Mouse (Mus musculus): ENCODE measurements at regions not wholly inside any gene's neighbourhood (a gene's known extent, or its start where the extent isn't known, plus 50 kb on each side); places are given as distances from the start of the nearest gene placed in this dataset.

GRCm38 (mm10) chr4:142967604-142968003 is 245.2 kb downstream of the Prdm2 start:
- H3K4me2 ChIP-seq (replicated peaks; ENCODE audit: low read depth, low read length, severe bottlenecking), result no peak overlapping the region
- ATAC-seq (ENCODE audit: low FRiP score, low read depth) (no peak), DNase-seq (ENCODE audit: low spot score) (no peak)
- no peaks in the 10 kb centered on the region for H3K4me1 ChIP-seq (ENCODE audit: control insufficient read depth, insufficient read depth, low read length)
- H3K27ac ChIP-seq (replicated peaks; ENCODE audit: low read depth, low read length), result no peak overlapping the region
- no peak overlapping the region for H3K9ac ChIP-seq (ENCODE audit: low read depth, low read length, severe bottlenecking)
- no peak overlapping the region for H3K4me3 ChIP-seq (replicated peaks; ENCODE audit: low read length)
- WGBS, result 86% methylated on average over 2 of the region's 2 CpGs
- H3K9me3 ChIP-seq (ENCODE audit: control insufficient read depth, low read length), result 0 out of 2 replicates have a peak, but pooled peaks cover 3% of the 10 kb centered on the region
- H3K36me3 ChIP-seq (ENCODE audit: control insufficient read depth, insufficient read depth, low read length), result no peaks in the 10 kb centered on the region
- no peak for TF ChIP-seq POLR2A (IDR thresholded peaks at IDR 0.05; ENCODE audit: borderline replicate concordance, extremely low read depth, insufficient read depth, insufficient read length)
- H3K27me3 ChIP-seq (ENCODE audit: control insufficient read depth, insufficient read depth, low read length), result no peaks in the 10 kb centered on the region

GRCm38 (mm10) chr4:142956832-142957429 is 255.9 kb downstream of the Prdm2 start:
- DNase-seq (ENCODE audit: low spot score), result no peak
- no peaks in the 10 kb centered on the region for H3K4me1 ChIP-seq (ENCODE audit: control insufficient read depth, insufficient read depth, low read length)
- ATAC-seq (ENCODE audit: low FRiP score, low read depth), result no peak
- no peak overlapping the region for H3K4me2 ChIP-seq (replicated peaks; ENCODE audit: low read depth, low read length, severe bottlenecking)
- no peaks in the 10 kb centered on the region for H3K27me3 ChIP-seq (ENCODE audit: control insufficient read depth, insufficient read depth, low read length)
- TF ChIP-seq POLR2A (IDR thresholded peaks at IDR 0.05; ENCODE audit: borderline replicate concordance, extremely low read depth, insufficient read depth, insufficient read length), result no peak
- H3K27ac ChIP-seq (replicated peaks; ENCODE audit: low read depth, low read length), result no peak overlapping the region
- H3K9me3 ChIP-seq (ENCODE audit: control insufficient read depth, low read length), result no peaks in the 10 kb centered on the region
- WGBS, result 70% methylated on average over 8 of the region's 8 CpGs
- no peak overlapping the region for H3K4me3 ChIP-seq (replicated peaks; ENCODE audit: low read length)
- H3K9ac ChIP-seq (ENCODE audit: low read depth, low read length, severe bottlenecking), result no peak overlapping the region
- no peaks in the 10 kb centered on the region for H3K36me3 ChIP-seq (ENCODE audit: control insufficient read depth, insufficient read depth, low read length)

- WGBS, result 81% methylated on average over 5 of the region's 5 CpGs
- H3K4me3 ChIP-seq (replicated peaks; ENCODE audit: low read length), result no peak overlapping the region
- TF ChIP-seq POLR2A (IDR thresholded peaks at IDR 0.05; ENCODE audit: borderline replicate concordance, extremely low read depth, insufficient read depth, insufficient read length), result no peak
- H3K27me3 ChIP-seq (ENCODE audit: control insufficient read depth, insufficient read depth, low read length), result no peaks in the 10 kb centered on the region
- no peaks in the 10 kb centered on the region for H3K4me1 ChIP-seq (ENCODE audit: control insufficient read depth, insufficient read depth, low read length)
- ATAC-seq (ENCODE audit: low FRiP score, low read depth) (no peak), DNase-seq (ENCODE audit: low spot score) (no peak)
- no peak overlapping the region for H3K4me2 ChIP-seq (replicated peaks; ENCODE audit: low read depth, low read length, severe bottlenecking)
- H3K9ac ChIP-seq (ENCODE audit: low read depth, low read length, severe bottlenecking), result no peak overlapping the region
- H3K9me3 ChIP-seq (ENCODE audit: control insufficient read depth, low read length), result no peaks in the 10 kb centered on the region
- no peaks in the 10 kb centered on the region for H3K36me3 ChIP-seq (ENCODE audit: control insufficient read depth, insufficient read depth, low read length)
- no peak overlapping the region for H3K27ac ChIP-seq (replicated peaks; ENCODE audit: low read depth, low read length)
Observed at GRCm38 (mm10) chr4:142956376-142956775, 256.4 kb downstream of the Prdm2 start.

- Histone ChIP-seq H3K4me3 (replicated peaks; ENCODE audit: low read length) (no peak overlapping the region), H3K9ac (ENCODE audit: low read depth, low read length, severe bottlenecking) (no peak overlapping the region), H3K27me3 (ENCODE audit: control insufficient read depth, insufficient read depth, low read length) (no peaks in the 10 kb centered on the region), H3K4me1 (ENCODE audit: control insufficient read depth, insufficient read depth, low read length) (no peaks in the 10 kb centered on the region), H3K4me2 (replicated peaks; ENCODE audit: low read depth, low read length, severe bottlenecking) (no peak overlapping the region), H3K36me3 (ENCODE audit: control insufficient read depth, insufficient read depth, low read length) (no peaks in the 10 kb centered on the region), H3K9me3 (ENCODE audit: control insufficient read depth, low read length) (no peaks in the 10 kb centered on the region), H3K27ac (replicated peaks; ENCODE audit: low read depth, low read length) (no peak overlapping the region)
- TF ChIP-seq POLR2A (IDR thresholded peaks at IDR 0.05; ENCODE audit: borderline replicate concordance, extremely low read depth, insufficient read depth, insufficient read length), result no peak
- ATAC-seq (ENCODE audit: low FRiP score, low read depth), result no peak
- 73% methylated on average over 9 of the region's 9 CpGs for WGBS
- DNase-seq (ENCODE audit: low spot score), result no peak
Observed at GRCm38 (mm10) chr4:142953724-142954123, 259.1 kb downstream of the Prdm2 start.

- Histone ChIP-seq H3K9ac (ENCODE audit: low read depth, low read length, severe bottlenecking) (no peak overlapping the region), H3K4me1 (ENCODE audit: control insufficient read depth, insufficient read depth, low read length) (no peaks in the 10 kb centered on the region), H3K27ac (replicated peaks; ENCODE audit: low read depth, low read length) (no peak overlapping the region), H3K4me3 (replicated peaks; ENCODE audit: low read length) (no peak overlapping the region), H3K36me3 (ENCODE audit: control insufficient read depth, insufficient read depth, low read length) (no peaks in the 10 kb centered on the region), H3K27me3 (ENCODE audit: control insufficient read depth, insufficient read depth, low read length) (no peaks in the 10 kb centered on the region), H3K4me2 (replicated peaks; ENCODE audit: low read depth, low read length, severe bottlenecking) (no peak overlapping the region), H3K9me3 (ENCODE audit: control insufficient read depth, low read length) (no peaks in the 10 kb centered on the region)
- ATAC-seq (ENCODE audit: low FRiP score, low read depth) (no peak), DNase-seq (ENCODE audit: low spot score) (no peak)
- WGBS, result 42% methylated on average over 1 of the region's 1 CpGs
- no peak for TF ChIP-seq POLR2A (IDR thresholded peaks at IDR 0.05; ENCODE audit: borderline replicate concordance, extremely low read depth, insufficient read depth, insufficient read length)
Observed at GRCm38 (mm10) chr4:142952879-142953278, 259.9 kb downstream of the Prdm2 start.

- 72% methylated on average over 6 of the region's 6 CpGs for WGBS
- no peak for DNase-seq (ENCODE audit: low spot score)
- no peaks in the 10 kb centered on the region for H3K36me3 ChIP-seq (ENCODE audit: control insufficient read depth, insufficient read depth, low read length)
- H3K9me3 ChIP-seq (ENCODE audit: control insufficient read depth, low read length), result no peaks in the 10 kb centered on the region
- H3K27me3 ChIP-seq (ENCODE audit: control insufficient read depth, insufficient read depth, low read length), result no peaks in the 10 kb centered on the region
- H3K27ac ChIP-seq (replicated peaks; ENCODE audit: low read depth, low read length), result no peak overlapping the region
- no peak overlapping the region for H3K4me3 ChIP-seq (replicated peaks; ENCODE audit: low read length)
- TF ChIP-seq POLR2A (IDR thresholded peaks at IDR 0.05; ENCODE audit: borderline replicate concordance, extremely low read depth, insufficient read depth, insufficient read length), result no peak
- no peak overlapping the region for H3K9ac ChIP-seq (ENCODE audit: low read depth, low read length, severe bottlenecking)
- H3K4me1 ChIP-seq (ENCODE audit: control insufficient read depth, insufficient read depth, low read length), result no peaks in the 10 kb centered on the region
- H3K4me2 ChIP-seq (replicated peaks; ENCODE audit: low read depth, low read length, severe bottlenecking), result no peak overlapping the region
- ATAC-seq (ENCODE audit: low FRiP score, low read depth), result no peak
Observed at GRCm38 (mm10) chr4:142947673-142948072, 265.1 kb downstream of the Prdm2 start.
